Mouse (Mus musculus): ENCODE data around the gene Gaa.

Gaa gene

GRCm38 (mm10) chr11:119267768-119268556, at the start of gene Gaa:
Gene Gaa (plus strand): TSS chr11:119267887.
- Histone ChIP-seq H3K27me3 (ENCODE audit: insufficient read depth, low read length) (peaks cover 14% of the 10 kb centered on the region), H3K36me3 (ENCODE audit: insufficient read depth, low read length) (peaks cover 30% of the 10 kb centered on the region), H3K9me3 (ENCODE audit: low read length) (no peaks in the 10 kb centered on the region), H3K4me3 (replicated peaks; ENCODE audit: low read length) (peak within 1 kb of the TSS; percentile 78), H3K4me1 (replicated peaks; ENCODE audit: low read depth, low read length) (peaks cover 76% of the 10 kb centered on the region)
- peak; percentile 72 for TF ChIP-seq CTCF (conservative IDR thresholded peaks at IDR 0.05; ENCODE audit: low read length)
- TF ChIP-seq POU5F1 (IDR thresholded peaks at IDR 0.05; ENCODE audit: borderline replicate concordance, low read length), result no peak

DNA sequence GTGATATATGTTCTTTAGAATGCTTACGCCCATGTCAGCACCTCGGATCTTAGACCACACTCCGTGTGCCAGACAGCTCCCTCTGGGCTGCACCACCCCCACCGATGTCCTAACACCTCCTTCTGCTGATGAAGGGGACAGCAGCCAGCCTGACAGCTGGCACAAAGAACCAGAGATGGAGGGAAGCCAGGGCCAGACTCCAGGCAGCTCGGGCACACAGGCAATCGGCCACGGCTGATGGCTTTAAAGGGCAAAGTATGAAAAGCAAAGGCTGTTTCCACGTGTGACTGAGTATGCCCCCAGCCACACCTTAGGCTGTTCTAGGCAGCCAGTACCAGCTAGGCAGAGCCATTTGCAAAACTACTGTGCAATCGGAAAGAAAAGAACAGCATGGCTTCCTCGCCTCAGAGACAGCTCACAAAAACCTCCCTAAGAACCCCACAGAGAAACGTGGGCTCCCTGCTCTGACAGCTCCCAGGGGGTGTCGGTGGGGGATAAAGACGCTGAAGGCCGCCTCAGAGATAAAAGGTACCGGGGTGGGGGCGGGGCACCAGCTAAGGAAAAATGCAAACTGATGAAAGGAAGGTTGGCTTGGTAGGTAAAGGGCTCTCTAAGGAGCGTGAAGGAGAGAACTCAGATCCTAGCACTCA, 47.7 kb upstream of the Gaa start:
- Histone ChIP-seq H3K36me3 (ENCODE audit: insufficient read depth, low read length) (peaks cover 9% of the 10 kb centered on the region), H3K9me3 (ENCODE audit: low read length) (peaks cover 5% of the 10 kb centered on the region; the same call in 1 of the 2 replicates), H3K4me3 (replicated peaks; ENCODE audit: low read length) (0 out of 2 replicates have a peak overlapping the region, but pooled peaks have one; percentile 23), H3K4me1 (replicated peaks; ENCODE audit: low read depth, low read length) (peaks cover 67% of the 10 kb centered on the region), H3K27me3 (ENCODE audit: insufficient read depth, low read length) (peaks cover 83% of the 10 kb centered on the region)
- TF ChIP-seq POU5F1 (IDR thresholded peaks at IDR 0.05; ENCODE audit: borderline replicate concordance, low read length), result no peak
- TF ChIP-seq NANOG (IDR thresholded peaks at IDR 0.05; ENCODE audit: borderline replicate concordance, low read length), result 0 out of 2 replicates have a peak, but pooled peaks have one; percentile 20

DNA sequence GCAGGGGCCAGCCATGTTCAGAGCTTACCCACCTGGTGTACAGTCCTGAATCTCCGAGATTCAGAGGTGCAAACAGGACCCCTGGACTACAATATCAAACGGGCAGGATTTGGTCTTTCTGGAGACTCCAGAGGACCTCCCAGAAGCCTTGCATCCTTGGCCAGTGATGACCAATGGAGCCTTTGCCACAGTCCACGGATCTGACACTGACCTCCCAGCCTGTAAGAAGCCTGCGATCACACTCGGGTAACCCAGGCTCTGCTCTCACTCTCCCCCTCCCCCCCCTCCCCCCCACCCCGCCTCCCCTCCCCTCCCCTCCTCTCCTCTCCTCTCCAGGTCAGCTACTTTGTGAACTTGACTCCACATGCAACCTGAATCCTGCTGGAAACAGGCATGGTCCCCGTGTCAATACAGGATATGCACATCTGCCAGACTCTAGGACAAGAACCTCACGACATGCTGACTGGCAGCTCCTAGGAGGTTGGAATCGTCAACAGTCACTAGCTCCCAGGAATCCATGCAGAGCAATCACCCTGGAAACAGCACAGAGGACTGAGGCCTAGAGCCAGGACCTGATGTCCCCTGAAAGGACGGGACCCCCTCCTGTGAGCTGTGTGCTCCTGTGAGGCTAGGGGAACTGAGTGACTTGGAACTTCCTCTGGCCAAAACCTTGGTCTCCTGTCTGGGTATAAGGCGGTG, 45.7 kb upstream of the Gaa start:
- TF ChIP-seq POU5F1 (IDR thresholded peaks at IDR 0.05; ENCODE audit: borderline replicate concordance, low read length) (no peak), CTCF (conservative IDR thresholded peaks at IDR 0.05; ENCODE audit: low read length) (no peak), NANOG (IDR thresholded peaks at IDR 0.05; ENCODE audit: borderline replicate concordance, low read length) (no peak)
- H3K9me3 ChIP-seq (ENCODE audit: low read length), result peaks cover 5% of the 10 kb centered on the region; the same call in 1 of the 2 replicates
- H3K4me1 ChIP-seq (replicated peaks; ENCODE audit: low read depth, low read length), result peaks cover 65% of the 10 kb centered on the region
- H3K36me3 ChIP-seq (ENCODE audit: insufficient read depth, low read length), result peaks cover 9% of the 10 kb centered on the region
- peaks cover 83% of the 10 kb centered on the region for H3K27me3 ChIP-seq (ENCODE audit: insufficient read depth, low read length)
- no peak overlapping the region for H3K4me3 ChIP-seq (replicated peaks; ENCODE audit: low read length)

DNA sequence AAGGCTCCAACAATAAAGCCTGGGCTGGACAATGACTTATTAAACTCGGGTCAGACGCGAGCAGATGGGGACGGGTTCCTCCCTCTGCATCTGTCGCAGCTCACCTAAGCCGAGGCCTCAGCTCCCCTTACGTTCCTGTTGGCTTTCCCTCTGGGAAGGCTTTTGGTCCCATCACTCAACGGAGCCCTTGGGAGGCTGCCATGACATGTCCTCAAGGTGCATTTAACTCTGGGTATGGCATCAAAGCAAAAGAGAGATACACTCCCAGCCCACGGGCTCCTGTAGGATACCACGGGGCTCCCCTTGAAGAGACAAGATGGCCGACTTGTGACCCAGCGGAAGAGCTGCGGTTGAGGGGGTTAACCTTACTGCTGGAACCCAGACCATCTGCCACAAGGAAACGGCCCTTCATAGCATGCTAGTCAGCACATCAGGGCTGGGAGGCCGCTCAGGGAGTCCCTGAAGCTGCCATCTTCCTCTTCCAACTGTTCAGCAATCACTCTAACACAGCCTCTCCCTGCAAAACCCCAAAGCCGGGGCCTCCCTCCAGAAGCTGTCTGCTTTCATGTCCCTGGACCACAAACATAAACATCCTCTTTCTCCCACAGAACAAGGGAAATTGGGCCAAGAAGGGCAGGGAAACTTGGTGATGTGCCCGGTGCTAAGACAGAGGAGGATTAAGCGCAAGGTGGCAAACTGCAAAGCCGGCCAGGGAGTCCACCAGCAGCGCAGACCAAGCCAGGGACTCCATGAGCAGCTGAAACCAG, 44.4 kb upstream of the Gaa start:
- Histone ChIP-seq H3K27me3 (ENCODE audit: insufficient read depth, low read length) (peaks cover 82% of the 10 kb centered on the region), H3K4me3 (replicated peaks; ENCODE audit: low read length) (no peak overlapping the region), H3K9me3 (ENCODE audit: low read length) (peaks cover 5% of the 10 kb centered on the region; the same call in 1 of the 2 replicates), H3K36me3 (ENCODE audit: insufficient read depth, low read length) (no peaks in the 10 kb centered on the region), H3K4me1 (replicated peaks; ENCODE audit: low read depth, low read length) (peaks cover 71% of the 10 kb centered on the region)
- TF ChIP-seq NANOG (IDR thresholded peaks at IDR 0.05; ENCODE audit: borderline replicate concordance, low read length) (no peak), POU5F1 (IDR thresholded peaks at IDR 0.05; ENCODE audit: borderline replicate concordance, low read length) (no peak), CTCF (conservative IDR thresholded peaks at IDR 0.05; ENCODE audit: low read length) (no peak)

DNA sequence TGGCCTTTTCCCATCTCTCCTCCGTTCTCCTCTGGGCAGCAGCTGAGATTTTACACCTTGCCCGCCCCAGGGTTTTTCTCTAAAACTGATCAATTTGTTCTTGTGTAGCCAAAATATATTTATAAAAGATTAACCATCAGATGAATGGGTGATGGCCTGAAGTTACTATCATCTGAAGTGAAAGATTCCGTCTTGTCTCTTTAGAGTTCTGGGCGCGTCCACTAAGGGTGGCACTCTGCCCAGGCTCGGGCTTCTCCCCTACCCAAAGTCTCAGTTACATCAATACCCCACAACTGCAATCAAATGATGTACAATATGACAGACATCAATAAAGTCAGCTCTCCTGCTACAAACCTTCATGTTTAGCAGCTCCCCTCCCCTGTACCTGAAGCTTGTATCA, 42.8 kb upstream of the Gaa start:
- Histone ChIP-seq H3K27me3 (ENCODE audit: insufficient read depth, low read length) (peaks cover 83% of the 10 kb centered on the region), H3K36me3 (ENCODE audit: insufficient read depth, low read length) (no peaks in the 10 kb centered on the region), H3K4me3 (replicated peaks; ENCODE audit: low read length) (no peak overlapping the region), H3K9me3 (ENCODE audit: low read length) (peaks cover 5% of the 10 kb centered on the region; the same call in 1 of the 2 replicates), H3K4me1 (replicated peaks; ENCODE audit: low read depth, low read length) (peaks cover 70% of the 10 kb centered on the region)
- TF ChIP-seq CTCF (conservative IDR thresholded peaks at IDR 0.05; ENCODE audit: low read length) (no peak), NANOG (IDR thresholded peaks at IDR 0.05; ENCODE audit: borderline replicate concordance, low read length) (no peak), POU5F1 (IDR thresholded peaks at IDR 0.05; ENCODE audit: borderline replicate concordance, low read length) (no peak)

DNA sequence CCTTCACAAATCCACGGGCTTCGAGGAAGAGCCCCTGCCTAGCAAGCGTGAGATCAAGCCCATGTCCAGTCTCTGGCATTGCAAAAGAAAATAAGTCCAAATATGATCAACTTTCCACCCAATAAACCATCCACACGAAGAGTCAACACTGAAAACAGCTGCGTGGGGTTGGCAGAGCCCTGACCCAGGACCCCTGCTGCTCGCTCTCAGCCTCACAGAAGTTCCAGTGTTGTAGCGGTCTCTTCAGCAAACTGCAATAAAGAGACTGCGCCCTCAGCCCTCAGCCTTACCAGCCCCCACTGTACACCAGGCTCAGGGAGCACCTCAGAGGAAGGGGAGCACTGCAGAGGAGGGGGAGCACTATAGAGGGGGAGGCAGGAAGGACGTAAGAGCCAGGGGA, 42.1 kb upstream of the Gaa start:
- Histone ChIP-seq H3K27me3 (ENCODE audit: insufficient read depth, low read length) (peaks cover 85% of the 10 kb centered on the region), H3K9me3 (ENCODE audit: low read length) (peaks cover 5% of the 10 kb centered on the region; the same call in 1 of the 2 replicates), H3K4me1 (replicated peaks; ENCODE audit: low read depth, low read length) (peaks cover 63% of the 10 kb centered on the region), H3K36me3 (ENCODE audit: insufficient read depth, low read length) (no peaks in the 10 kb centered on the region), H3K4me3 (replicated peaks; ENCODE audit: low read length) (no peak overlapping the region)
- TF ChIP-seq POU5F1 (IDR thresholded peaks at IDR 0.05; ENCODE audit: borderline replicate concordance, low read length) (no peak), NANOG (IDR thresholded peaks at IDR 0.05; ENCODE audit: borderline replicate concordance, low read length) (no peak), CTCF (conservative IDR thresholded peaks at IDR 0.05; ENCODE audit: low read length) (no peak)

GRCm38 (mm10) chr11:119227591-119227990, 40.1 kb upstream of the Gaa start:
- H3K4me3 ChIP-seq (replicated peaks; ENCODE audit: low read length), result peak overlapping the region; percentile 90
- H3K9me3 ChIP-seq (ENCODE audit: low read length), result peaks cover 5% of the 10 kb centered on the region; the same call in 1 of the 2 replicates
- TF ChIP-seq NANOG (IDR thresholded peaks at IDR 0.05; ENCODE audit: borderline replicate concordance, low read length) (no peak), CTCF (conservative IDR thresholded peaks at IDR 0.05; ENCODE audit: low read length) (no peak), POU5F1 (IDR thresholded peaks at IDR 0.05; ENCODE audit: borderline replicate concordance, low read length) (no peak)
- H3K36me3 ChIP-seq (ENCODE audit: insufficient read depth, low read length), result no peaks in the 10 kb centered on the region
- peaks cover 87% of the 10 kb centered on the region for H3K27me3 ChIP-seq (ENCODE audit: insufficient read depth, low read length)
- H3K4me1 ChIP-seq (replicated peaks; ENCODE audit: low read depth, low read length), result peaks cover 45% of the 10 kb centered on the region

All from E14TG2a.4 (cell line).